Mouse (Mus musculus) G1E (cell line): Measurements from ENCODE around the gene Eif4e2. TPM values are rescaled to one million over a fixed set of nuclear protein-coding genes. Genes with fewer than 3 reads are reported as not detected.

Experiments
- ATAC-seq: 2 replicates; pipeline ENCODE4 v1.8.0; 2016; ENCODE audit warnings: mild to moderate bottlenecking; ENCODE audit not compliant: insufficient number of reproducible peaks, poor library complexity, low FRiP score, severe bottlenecking; ENCODE audit errors: extremely low read depth
- DNase-seq: peaks from one replicate; pipeline ENCODE4 v3.0.0; 2012; ENCODE audit warnings: low spot score
- H3K27me3 ChIP-seq: 2 replicates; pipeline ENCODE4 v1.6.1; 2012; ENCODE audit warnings: mild to moderate bottlenecking, low read length, inconsistent platforms; ENCODE audit not compliant: insufficient read depth
- H3K36me3 ChIP-seq: replicated peaks from 2 replicates; pipeline ENCODE3; 2012; ENCODE audit warnings: mild to moderate bottlenecking, inconsistent platforms
- H3K4me1 ChIP-seq: 2 replicates; pipeline ENCODE4 v1.6.1; 2012; ENCODE audit warnings: low read depth, low read length, inconsistent platforms, mixed read lengths; ENCODE audit not compliant: insufficient read depth
- H3K4me3 ChIP-seq: 2 replicates; pipeline ENCODE4 v1.5.1; 2012; ENCODE audit warnings: low read depth, mild to moderate bottlenecking, inconsistent platforms, low read length, moderate library complexity, mixed read lengths
- H3K9me3 ChIP-seq: replicated peaks from 2 replicates; pipeline ENCODE4 v1.6.1; 2012; ENCODE audit warnings: inconsistent platforms
- CTCF ChIP-seq: IDR thresholded peaks from 2 replicates; pipeline ENCODE4 v1.5.1; 2012; ENCODE audit warnings: low read depth, low read length, inconsistent platforms, mixed read lengths
- GATA1 ChIP-seq: IDR thresholded peaks from 2 replicates; pipeline ENCODE4 v1.6.1; 2012; ENCODE audit warnings: borderline replicate concordance, low read length, inconsistent platforms, mixed read lengths
- GATA2 ChIP-seq: IDR thresholded peaks from 2 replicates; pipeline ENCODE4 v1.6.1; 2012; ENCODE audit warnings: low read depth, low read length, inconsistent platforms, borderline replicate concordance
- POLR2AphosphoS5 ChIP-seq: IDR thresholded peaks from 2 replicates; pipeline ENCODE4 v1.6.1; 2012; ENCODE audit warnings: low read depth, low read length, inconsistent platforms; ENCODE audit not compliant: insufficient replicate concordance
- TAL1 ChIP-seq: conservative IDR thresholded peaks from 2 replicates; pipeline ENCODE4 v1.6.1; 2012; ENCODE audit warnings: low read depth, low read length, inconsistent platforms, mixed read lengths
- polyA plus RNA-seq: library from polyadenylated mRNA; stranded (reverse); fragments of >175 nt; gene quantifications from 2 replicates; pipeline ENCODE4 v1.2.3, GENCODE M21; 2012
- total RNA-seq, 2 experiments: library from RNA; stranded (forward) in 1 of 2; stranded (reverse) in 1 of 2; fragments of 200-1000 nt in 1 of 2; fragments of >200 nt in 1 of 2; fragmentation: Nextera tagmentation in 1 of 2; gene quantifications; 2 replicates each; pipeline ENCODE4 v1.2.3; 2014 to 2017

Eif4e2 gene
- total and polyA plus RNA-seq, 3 experiments = 36.0 to 265 (median 104) TPM

GRCm38 (mm10) chr1:87200811-87201210 is 12.9 kb upstream of the Eif4e2 start:
- ATAC-seq (no peak), DNase-seq (no peak)
- Histone ChIP-seq H3K4me3 (no peak overlapping the region), H3K9me3 (no peaks in the 10 kb centered on the region), H3K36me3 (no peaks in the 10 kb centered on the region), H3K4me1 (no peaks in the 10 kb centered on the region), H3K27me3 (peaks cover 37% of the 10 kb centered on the region)
- TF ChIP-seq TAL1 (no peak), GATA2 (no peak), POLR2AphosphoS5 (no peak), CTCF (no peak), GATA1 (no peak)

DNA sequence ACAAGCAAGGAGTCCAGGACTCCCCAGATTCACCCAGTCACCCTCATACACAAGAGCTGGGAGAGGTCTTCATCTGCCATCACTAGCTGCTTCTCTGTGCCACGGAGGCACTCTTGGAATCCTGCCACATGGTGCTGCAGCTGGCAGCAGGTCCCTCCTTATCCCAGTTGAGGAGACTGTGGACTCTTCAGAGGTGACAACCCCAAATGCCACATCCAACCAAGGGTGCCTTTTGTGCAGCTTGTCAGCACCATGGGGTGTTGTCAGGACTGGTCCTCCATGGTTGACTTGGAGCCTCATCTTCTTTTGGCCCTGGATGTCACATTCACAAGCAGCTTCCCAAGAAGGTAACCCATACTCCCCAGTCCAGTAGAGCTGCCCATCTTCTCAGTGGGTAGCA is 11.9 kb upstream of the Eif4e2 start:
- Histone ChIP-seq H3K27me3 (peaks cover 46% of the 10 kb centered on the region), H3K4me3 (no peak overlapping the region), H3K36me3 (no peaks in the 10 kb centered on the region), H3K4me1 (no peaks in the 10 kb centered on the region), H3K9me3 (no peaks in the 10 kb centered on the region)
- TF ChIP-seq GATA1 (no peak), GATA2 (no peak), CTCF (no peak), POLR2AphosphoS5 (no peak), TAL1 (no peak)
- no peak for DNase-seq
- no peak for ATAC-seq

GRCm38 (mm10) chr1:87203779-87204178 is 9.9 kb upstream of the Eif4e2 start:
- peaks cover 48% of the 10 kb centered on the region for H3K27me3 ChIP-seq
- no peak for TF ChIP-seq GATA1
- no peak for TF ChIP-seq CTCF
- no peak for TF ChIP-seq GATA2
- TF ChIP-seq TAL1 = no peak
- TF ChIP-seq POLR2AphosphoS5 = no peak
- H3K4me3 ChIP-seq = no peak overlapping the region
- H3K36me3 ChIP-seq = no peaks in the 10 kb centered on the region
- ATAC-seq (no peak), DNase-seq (no peak)
- H3K9me3 ChIP-seq = no peaks in the 10 kb centered on the region
- peaks cover 3% of the 10 kb centered on the region; the same call in 1 of the 2 replicates for H3K4me1 ChIP-seq

- Histone ChIP-seq H3K36me3 (no peaks in the 10 kb centered on the region), H3K4me1 (peaks cover 3% of the 10 kb centered on the region; the same call in 1 of the 2 replicates), H3K4me3 (no peak within 1 kb of the TSS), H3K9me3 (no peaks in the 10 kb centered on the region), H3K27me3 (peaks cover 45% of the 10 kb centered on the region)
- ATAC-seq = no peak
- TF ChIP-seq CTCF (no peak), GATA1 (no peak), TAL1 (no peak)
- no peak for DNase-seq
Observed at GRCm38 (mm10) chr1:87204465-87204864, 9.2 kb upstream of the Eif4e2 start, which contains the start of gene Chrng. TSS of gene Chrng (plus strand) at chr1:87204657.

- ATAC-seq (no peak), DNase-seq (no peak)
- peaks cover 3% of the 10 kb centered on the region; the same call in 1 of the 2 replicates for H3K4me1 ChIP-seq
- no peak for TF ChIP-seq GATA1
- no peak for TF ChIP-seq TAL1
- TF ChIP-seq GATA2 = no peak
- TF ChIP-seq CTCF = no peak
- TF ChIP-seq POLR2AphosphoS5 = no peak
- peaks cover 48% of the 10 kb centered on the region for H3K27me3 ChIP-seq
- H3K36me3 ChIP-seq = no peaks in the 10 kb centered on the region
- no peak overlapping the region for H3K4me3 ChIP-seq
- H3K9me3 ChIP-seq = no peaks in the 10 kb centered on the region
Observed at GRCm38 (mm10) chr1:87205038-87205437, 8.7 kb upstream of the Eif4e2 start.

- H3K4me1 ChIP-seq = peaks cover 3% of the 10 kb centered on the region; the same call in 1 of the 2 replicates
- DNase-seq (no peak), ATAC-seq (no peak)
- H3K27me3 ChIP-seq = peaks cover 48% of the 10 kb centered on the region
- H3K9me3 ChIP-seq = no peaks in the 10 kb centered on the region
- H3K36me3 ChIP-seq = no peaks in the 10 kb centered on the region
- no peak overlapping the region for H3K4me3 ChIP-seq
- TF ChIP-seq GATA2 (no peak), GATA1 (no peak), POLR2AphosphoS5 (no peak), TAL1 (no peak), CTCF (no peak)
Observed at GRCm38 (mm10) chr1:87205502-87205901, 8.2 kb upstream of the Eif4e2 start.

DNA sequence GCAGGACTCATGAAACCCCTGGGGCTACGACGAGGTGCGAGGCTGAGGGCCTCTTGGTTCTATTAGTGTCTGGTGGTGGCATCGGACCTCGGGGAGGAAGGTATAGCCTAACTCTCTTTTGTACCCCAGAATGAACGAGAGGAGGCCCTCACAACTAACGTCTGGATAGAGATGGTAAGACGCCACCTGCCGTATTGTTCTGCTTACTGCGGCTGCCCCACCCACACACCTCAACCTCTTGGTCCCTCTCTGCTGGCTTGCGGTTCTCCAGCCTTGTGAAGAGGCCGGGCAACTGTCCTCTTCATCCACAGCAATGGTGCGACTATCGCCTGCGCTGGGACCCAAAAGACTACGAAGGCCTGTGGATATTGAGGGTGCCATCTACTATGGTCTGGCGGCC is 7.4 kb upstream of the Eif4e2 start:
- peaks cover 48% of the 10 kb centered on the region for H3K27me3 ChIP-seq
- peaks cover 3% of the 10 kb centered on the region for H3K36me3 ChIP-seq
- DNase-seq (no peak), ATAC-seq (no peak)
- no peak for TF ChIP-seq TAL1
- no peak for TF ChIP-seq GATA1
- no peak for TF ChIP-seq GATA2
- no peak for TF ChIP-seq POLR2AphosphoS5
- TF ChIP-seq CTCF = no peak
- peaks cover 3% of the 10 kb centered on the region; the same call in 1 of the 2 replicates for H3K4me1 ChIP-seq
- no peaks in the 10 kb centered on the region for H3K9me3 ChIP-seq
- H3K4me3 ChIP-seq = no peak overlapping the region
